Mouse (Mus musculus): Measurements from ENCODE around the gene Kdm6b. TPM values are rescaled to one million over a fixed set of nuclear protein-coding genes. Genes with fewer than 3 reads are reported as not detected.

The Kdm6b gene
- polyA plus RNA-seq, 1 experiment from 2014 or later = 24.3 TPM

GRCm38 (mm10) chr11:69369215-69369989 is 44.1 kb downstream of the Kdm6b start, which contains the start of gene Chd3:
TSS of gene Chd3 (minus strand) at chr11:69369406.
- no peaks in the 10 kb centered on the region for H3K9me3 ChIP-seq (ENCODE audit: control insufficient read depth, low read length)
- DNase-seq (ENCODE audit: low spot score) = peak; percentile 44
- H3K27me3 ChIP-seq (replicated peaks; ENCODE audit: control insufficient read depth, insufficient read depth, low read length) = no peaks in the 10 kb centered on the region
- H3K4me2 ChIP-seq (ENCODE audit: low read depth, low read length) = peak within 1 kb of the TSS; percentile 73
- under 1% methylated on average over 17 of the region's 34 CpGs for WGBS
- H3K9ac ChIP-seq (ENCODE audit: low read depth, low read length) = peak within 1 kb of the TSS; percentile 100
- peak within 1 kb of the TSS; percentile 95 for H3K4me3 ChIP-seq (ENCODE audit: low read depth, low read length)
- peaks cover 34% of the 10 kb centered on the region for H3K4me1 ChIP-seq (ENCODE audit: control insufficient read depth, insufficient read depth, low read length)
- peak within 1 kb of the TSS; percentile 100 for H3K27ac ChIP-seq (replicated peaks; ENCODE audit: low read depth, low read length)
- H3K36me3 ChIP-seq (ENCODE audit: control insufficient read depth, insufficient read depth, low read length) = peaks cover 21% of the 10 kb centered on the region
- no peak for ATAC-seq (ENCODE audit: low read depth)

- peak overlapping the region; percentile 95 for H3K4me3 ChIP-seq (ENCODE audit: low read depth, low read length)
- ATAC-seq (ENCODE audit: low read depth) = no peak
- no peaks in the 10 kb centered on the region for H3K9me3 ChIP-seq (ENCODE audit: control insufficient read depth, low read length)
- H3K4me2 ChIP-seq (ENCODE audit: low read depth, low read length) = peak overlapping the region; percentile 73
- peaks cover 22% of the 10 kb centered on the region for H3K36me3 ChIP-seq (ENCODE audit: control insufficient read depth, insufficient read depth, low read length)
- peaks cover 38% of the 10 kb centered on the region for H3K4me1 ChIP-seq (ENCODE audit: control insufficient read depth, insufficient read depth, low read length)
- H3K9ac ChIP-seq (ENCODE audit: low read depth, low read length) = peak overlapping the region; percentile 100
- DNase-seq (ENCODE audit: low spot score) = peak; percentile 47
- WGBS = 0% methylated on average over 16 of the region's 106 CpGs
- H3K27ac ChIP-seq (replicated peaks; ENCODE audit: low read depth, low read length) = peak overlapping the region; percentile 100
- no peaks in the 10 kb centered on the region for H3K27me3 ChIP-seq (replicated peaks; ENCODE audit: control insufficient read depth, insufficient read depth, low read length)
These were observed 44.9 kb downstream of the Kdm6b start for GRCm38 (mm10) chr11:69368356-69369214.

GRCm38 (mm10) chr11:69367616-69368355 is 45.7 kb downstream of the Kdm6b start:
- Histone ChIP-seq H3K4me2 (ENCODE audit: low read depth, low read length) (peak overlapping the region; percentile 73), H3K36me3 (ENCODE audit: control insufficient read depth, insufficient read depth, low read length) (peaks cover 22% of the 10 kb centered on the region), H3K9ac (ENCODE audit: low read depth, low read length) (peak overlapping the region; percentile 100), H3K4me3 (ENCODE audit: low read depth, low read length) (peak overlapping the region; percentile 95), H3K27me3 (replicated peaks; ENCODE audit: control insufficient read depth, insufficient read depth, low read length) (no peaks in the 10 kb centered on the region), H3K4me1 (ENCODE audit: control insufficient read depth, insufficient read depth, low read length) (peaks cover 38% of the 10 kb centered on the region), H3K9me3 (ENCODE audit: control insufficient read depth, low read length) (no peaks in the 10 kb centered on the region), H3K27ac (replicated peaks; ENCODE audit: low read depth, low read length) (peak overlapping the region; percentile 100)
- under 1% methylated on average over 20 of the region's 22 CpGs for WGBS
- no peak for ATAC-seq (ENCODE audit: low read depth)
- peak; percentile 52 for DNase-seq (ENCODE audit: low spot score)

- peak; percentile 2; the same call in 1 of the 2 replicates for ATAC-seq (ENCODE audit: low read depth)
- Histone ChIP-seq H3K27ac (replicated peaks; ENCODE audit: low read depth, low read length) (peak overlapping the region; percentile 100), H3K4me2 (ENCODE audit: low read depth, low read length) (peak overlapping the region; percentile 73), H3K9ac (ENCODE audit: low read depth, low read length) (peak overlapping the region; percentile 100), H3K9me3 (ENCODE audit: control insufficient read depth, low read length) (no peaks in the 10 kb centered on the region), H3K4me3 (ENCODE audit: low read depth, low read length) (peak overlapping the region; percentile 95), H3K4me1 (ENCODE audit: control insufficient read depth, insufficient read depth, low read length) (peaks cover 36% of the 10 kb centered on the region), H3K36me3 (ENCODE audit: control insufficient read depth, insufficient read depth, low read length) (peaks cover 22% of the 10 kb centered on the region), H3K27me3 (replicated peaks; ENCODE audit: control insufficient read depth, insufficient read depth, low read length) (no peaks in the 10 kb centered on the region)
- peak; percentile 38 for DNase-seq (ENCODE audit: low spot score)
- WGBS = under 1% methylated on average over 22 of the region's 22 CpGs
These were observed 46.4 kb downstream of the Kdm6b start for GRCm38 (mm10) chr11:69366855-69367615.

- Histone ChIP-seq H3K4me1 (ENCODE audit: control insufficient read depth, insufficient read depth, low read length) (peaks cover 29% of the 10 kb centered on the region), H3K4me2 (ENCODE audit: low read depth, low read length) (peak overlapping the region; percentile 73), H3K9me3 (ENCODE audit: control insufficient read depth, low read length) (no peaks in the 10 kb centered on the region), H3K27me3 (replicated peaks; ENCODE audit: control insufficient read depth, insufficient read depth, low read length) (no peaks in the 10 kb centered on the region), H3K9ac (ENCODE audit: low read depth, low read length) (peak overlapping the region; percentile 100), H3K4me3 (ENCODE audit: low read depth, low read length) (peak overlapping the region; percentile 95), H3K27ac (replicated peaks; ENCODE audit: low read depth, low read length) (peak overlapping the region; percentile 100), H3K36me3 (ENCODE audit: control insufficient read depth, insufficient read depth, low read length) (peaks cover 29% of the 10 kb centered on the region)
- WGBS = 0% methylated on average over 24 of the region's 26 CpGs
- DNase-seq (ENCODE audit: low spot score) (peak; percentile 99), ATAC-seq (ENCODE audit: low read depth) (peak; percentile 79)
These were observed 47.2 kb downstream of the Kdm6b start for GRCm38 (mm10) chr11:69366157-69366854.

- Histone ChIP-seq H3K9me3 (ENCODE audit: control insufficient read depth, low read length) (no peaks in the 10 kb centered on the region), H3K4me2 (ENCODE audit: low read depth, low read length) (peak overlapping the region; percentile 73), H3K27ac (replicated peaks; ENCODE audit: low read depth, low read length) (peak overlapping the region; percentile 100), H3K4me3 (ENCODE audit: low read depth, low read length) (peak overlapping the region; percentile 95), H3K36me3 (ENCODE audit: control insufficient read depth, insufficient read depth, low read length) (peaks cover 35% of the 10 kb centered on the region), H3K9ac (ENCODE audit: low read depth, low read length) (peak overlapping the region; percentile 64), H3K27me3 (replicated peaks; ENCODE audit: control insufficient read depth, insufficient read depth, low read length) (no peaks in the 10 kb centered on the region), H3K4me1 (ENCODE audit: control insufficient read depth, insufficient read depth, low read length) (peaks cover 23% of the 10 kb centered on the region)
- WGBS = 12% methylated on average over 6 of the region's 6 CpGs
- no peak; the same call in 1 of the 2 replicates for ATAC-seq (ENCODE audit: low read depth)
- peak; percentile 72 for DNase-seq (ENCODE audit: low spot score)
These were observed 47.8 kb downstream of the Kdm6b start for GRCm38 (mm10) chr11:69365722-69366121.

GRCm38 (mm10) chr11:69364910-69365309 is 48.6 kb downstream of the Kdm6b start:
- peak overlapping the region; percentile 95 for H3K4me3 ChIP-seq (ENCODE audit: low read depth, low read length)
- H3K4me2 ChIP-seq (ENCODE audit: low read depth, low read length) = peak overlapping the region; percentile 73
- H3K27me3 ChIP-seq (replicated peaks; ENCODE audit: control insufficient read depth, insufficient read depth, low read length) = no peaks in the 10 kb centered on the region
- 6% methylated on average over 5 of the region's 6 CpGs for WGBS
- DNase-seq (ENCODE audit: low spot score) (peak; percentile 94), ATAC-seq (ENCODE audit: low read depth) (peak; percentile 39)
- peaks cover 43% of the 10 kb centered on the region for H3K36me3 ChIP-seq (ENCODE audit: control insufficient read depth, insufficient read depth, low read length)
- H3K4me1 ChIP-seq (ENCODE audit: control insufficient read depth, insufficient read depth, low read length) = peaks cover 19% of the 10 kb centered on the region
- no peaks in the 10 kb centered on the region for H3K9me3 ChIP-seq (ENCODE audit: control insufficient read depth, low read length)
- H3K27ac ChIP-seq (replicated peaks; ENCODE audit: low read depth, low read length) = peak overlapping the region; percentile 100
- H3K9ac ChIP-seq (ENCODE audit: low read depth, low read length) = peak overlapping the region; percentile 64
